Mouse (Mus musculus): ENCODE measurements around the gene Olfr735. TPM values are rescaled to one million over a fixed set of nuclear protein-coding genes. Genes with fewer than 3 reads are reported as not detected.

Gene Olfr735
- not detected in 2 replicates for polyA plus RNA-seq (2012; rRNA removed)

DNA sequence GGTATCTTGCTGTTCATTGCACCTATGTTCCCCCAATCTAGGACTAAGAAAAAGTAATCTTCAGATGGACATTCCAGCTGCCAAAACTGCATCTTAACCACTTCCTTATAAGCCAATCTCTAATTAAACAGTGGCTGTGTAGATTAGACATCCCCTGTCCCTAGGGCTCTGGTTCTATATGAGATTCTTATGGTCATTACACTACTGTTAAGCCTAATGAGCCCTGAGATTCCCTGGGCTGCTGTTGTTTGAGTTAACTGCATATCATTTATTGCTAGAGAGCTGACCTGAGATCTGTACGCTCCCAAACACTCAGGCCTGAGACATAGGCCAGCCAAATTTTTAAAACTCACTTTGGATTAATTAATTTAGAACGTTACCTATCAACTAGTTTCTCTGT, at the start of gene Olfr735:
Olfr735 (minus strand) TSS at position 77 of the 400 bp plus-strand sequence.

DNA sequence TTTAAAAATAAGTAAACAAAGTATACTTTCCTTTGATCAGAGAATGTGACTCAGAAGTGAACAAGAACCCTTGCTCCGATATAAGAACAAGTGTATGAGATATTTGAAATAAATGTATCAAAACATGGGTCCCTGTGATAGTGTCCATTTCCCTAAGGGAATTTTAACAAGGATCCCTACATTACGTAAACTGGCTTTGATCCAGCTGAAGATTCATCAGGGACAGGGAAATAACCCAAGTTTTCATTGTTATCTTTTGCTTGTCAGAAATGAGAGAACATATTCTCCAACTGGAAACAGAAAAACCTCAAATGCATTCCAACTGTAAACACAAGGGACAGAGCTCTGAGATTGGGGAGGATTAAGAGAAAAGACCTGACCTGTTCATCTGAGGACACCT, 32.2 kb upstream of the Olfr735 start, which contains the start of gene Olfr736:
Olfr736 (plus strand) TSS at position 301 of the 400 bp plus-strand sequence.

GRCm38 (mm10) chr14:50357593-50357992, 8.9 kb upstream of the Olfr735 start, which contains the start of gene Tlr11:
Gene Tlr11 (plus strand): TSS chr14:50357914.

GRCm38 (mm10) chr14:50326661-50327060, 22.0 kb downstream of the Olfr735 start, which contains the start of gene Olfr734:
Gene Olfr734 (minus strand): TSS chr14:50326761.

GRCm38 (mm10) chr14:50301422-50301821, 47.2 kb downstream of the Olfr735 start, which contains the start of gene Olfr733:
Gene Olfr733 (minus strand): TSS chr14:50301522.

Other genes starting within 250 kb of the Olfr735 start
- gene Olfr727, start 225.7 kb downstream of the Olfr735 start, polyA plus RNA-seq (2012; rRNA removed), result not detected in 2 replicates
- gene Olfr728, start 206.2 kb downstream of the Olfr735 start, polyA plus RNA-seq (2012; rRNA removed), result not detected in 2 replicates
- not detected in 2 replicates for gene Olfr729, start 196.0 kb downstream of the Olfr735 start, polyA plus RNA-seq (2012; rRNA removed)
- not detected in 2 replicates for gene Olfr730, start 160.7 kb downstream of the Olfr735 start, polyA plus RNA-seq (2012; rRNA removed)
- gene Olfr731, start 107.0 kb downstream of the Olfr735 start, polyA plus RNA-seq (2012; rRNA removed), result not detected in 2 replicates
- gene Olfr732, start 64.7 kb downstream of the Olfr735 start, polyA plus RNA-seq (2012; rRNA removed), result not detected in 2 replicates
- gene Olfr733, start 47.4 kb downstream of the Olfr735 start, polyA plus RNA-seq (2012; rRNA removed), result not detected in 2 replicates
- not detected in 2 replicates for gene Olfr734, start 22.1 kb downstream of the Olfr735 start, polyA plus RNA-seq (2012; rRNA removed)
- 0.02 TPM in 1 of 2 replicates, not detected in the other for gene Tlr11, start 9.0 kb upstream of the Olfr735 start, polyA plus RNA-seq (2012; rRNA removed)
- not detected in 2 replicates for gene Olfr736, start 32.3 kb upstream of the Olfr735 start, polyA plus RNA-seq (2012; rRNA removed)
- gene Olfr738, start 58.7 kb upstream of the Olfr735 start, polyA plus RNA-seq (2012; rRNA removed), result not detected in 2 replicates
- not detected in 2 replicates for gene Olfr739, start 69.8 kb upstream of the Olfr735 start, polyA plus RNA-seq (2012; rRNA removed)
- not detected in 2 replicates for gene Olfr740, start 96.7 kb upstream of the Olfr735 start, polyA plus RNA-seq (2012; rRNA removed)
- not detected in 2 replicates for gene Olfr741, start 123.9 kb upstream of the Olfr735 start, polyA plus RNA-seq (2012; rRNA removed)
- gene Olfr742, start 154.7 kb upstream of the Olfr735 start, polyA plus RNA-seq (2012; rRNA removed), result not detected in 2 replicates
- not detected in 2 replicates for gene Olfr743, start 173.0 kb upstream of the Olfr735 start, polyA plus RNA-seq (2012; rRNA removed)